Mouse (Mus musculus) adipose tissue, adult 10 weeks (tissue): ENCODE results near the gene Rgs11. TPM values are rescaled to one million over a fixed set of nuclear protein-coding genes. Genes with fewer than 3 reads are reported as not detected.

Experiments
- polyA plus RNA-seq: library from polyadenylated mRNA; stranded (reverse); fragments of 350-450 nt; fragmentation: Illumina TruSeq; extraction: RNeasy Lipid Tissue Mini Kit (QIAGEN cat#74804); gene quantifications from one replicate; pipeline ENCODE4 v1.2.3, GENCODE M21; 2014; ENCODE audit warnings: low read depth, low replicate concordance

The Rgs11 gene
- polyA plus RNA-seq: 25.0 TPM

DNA sequence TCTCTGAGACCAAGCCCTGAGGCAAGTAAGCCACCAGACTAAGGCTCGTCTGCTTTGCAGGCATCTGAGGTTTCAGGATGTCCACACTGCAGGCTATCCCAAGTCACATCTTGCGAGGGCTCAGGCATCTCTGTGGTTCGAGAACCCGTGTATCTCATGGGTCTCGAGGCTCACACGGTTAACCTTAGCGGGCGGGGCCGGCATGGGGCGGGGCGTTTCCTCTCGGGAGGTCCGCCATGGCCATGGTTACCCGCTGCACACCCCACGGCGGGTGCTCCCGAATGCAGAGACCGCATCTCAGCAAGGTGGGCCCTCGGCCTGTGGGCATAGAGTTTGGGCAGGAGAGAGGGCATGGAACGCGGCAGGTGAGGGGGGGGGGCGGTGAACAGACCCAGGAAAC, at the start of gene Rgs11:
Gene Rgs11, plus strand, starts transcription at position 215 of the 400 bp plus-strand sequence.

DNA sequence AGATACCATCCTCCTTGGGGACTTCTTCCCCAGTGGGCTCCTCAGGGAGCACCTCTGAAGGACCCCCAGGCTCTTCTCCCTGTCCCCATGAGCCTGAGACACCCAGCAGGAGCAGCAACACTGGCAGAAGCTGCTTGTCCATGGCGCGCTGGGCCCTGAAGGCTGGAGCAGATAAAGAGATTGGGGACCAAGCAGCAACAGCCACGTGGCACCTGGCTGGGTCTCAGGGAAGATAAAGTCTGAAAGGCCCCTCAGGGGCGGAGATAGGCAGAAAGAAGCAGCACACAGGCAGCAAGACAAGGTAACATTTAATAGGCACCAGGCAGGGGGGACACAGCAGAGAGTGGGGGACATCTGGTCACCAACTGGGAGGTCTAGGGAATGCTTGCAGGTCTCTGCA, 3.9 kb upstream of the Rgs11 start, which contains the start of gene Pdia2:
Gene Pdia2, minus strand, starts transcription at position 196 of the 400 bp plus-strand sequence.

DNA sequence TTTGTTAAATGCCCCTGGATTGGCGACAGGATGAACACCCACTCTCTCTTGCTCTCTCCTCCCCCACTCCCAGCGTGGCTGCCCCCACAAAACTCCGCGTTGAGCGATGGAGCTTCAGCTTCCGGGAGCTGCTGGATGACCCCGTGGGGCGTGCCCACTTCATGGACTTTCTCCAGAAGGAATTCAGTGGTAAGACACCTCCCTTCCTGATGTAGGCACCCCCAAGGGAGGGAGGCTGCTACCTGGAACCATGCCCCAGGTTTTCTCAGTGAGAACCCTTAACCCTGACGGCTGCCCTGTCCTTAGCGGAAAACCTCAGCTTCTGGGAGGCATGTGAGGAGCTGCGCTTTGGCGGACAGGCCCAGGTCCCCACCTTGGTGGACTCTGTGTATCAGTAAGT, 4.9 kb downstream of the Rgs11 start, which contains the start of gene Arhgdig:
Gene Arhgdig, minus strand, starts transcription at position 101 of the 400 bp plus-strand sequence.

DNA sequence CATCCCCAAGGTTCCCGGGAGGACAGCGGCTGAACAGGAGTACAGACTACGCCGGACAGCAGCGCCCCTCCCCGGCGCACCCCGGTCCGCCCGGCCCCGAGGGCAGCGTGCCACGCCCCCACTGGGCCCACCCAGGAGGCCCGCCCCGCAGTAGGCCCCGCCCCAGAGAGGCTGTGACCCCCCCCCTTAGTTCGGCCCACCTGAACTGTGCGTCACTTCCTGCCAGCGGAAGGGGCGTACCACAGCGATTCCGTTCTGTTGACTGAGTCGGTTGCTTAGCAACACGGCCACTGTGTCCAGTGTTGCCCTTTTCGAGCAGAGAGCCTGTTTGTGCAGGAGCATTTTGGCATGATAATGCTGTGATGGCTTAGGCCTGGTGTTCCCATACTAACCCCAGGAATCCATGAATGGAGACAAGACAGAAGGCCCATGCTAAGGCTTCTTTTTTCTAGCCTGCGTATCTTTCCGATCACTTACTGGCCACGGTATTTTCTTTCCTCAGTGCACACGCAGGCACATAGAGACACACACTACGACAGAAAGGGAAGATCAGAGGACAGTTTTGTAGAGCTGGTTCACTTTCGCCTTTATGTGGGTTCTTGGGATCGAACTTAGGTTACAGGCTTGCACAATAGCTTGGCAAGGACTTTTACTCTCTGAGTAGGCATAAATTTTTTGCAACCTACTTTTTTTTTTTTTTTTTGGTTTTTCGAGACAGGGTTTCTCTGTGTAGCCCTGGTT, 41.5 kb downstream of the Rgs11 start, which contains the start of gene Fam234a:
Gene Fam234a, minus strand, starts transcription at position 142 of the 741 bp plus-strand sequence.

DNA sequence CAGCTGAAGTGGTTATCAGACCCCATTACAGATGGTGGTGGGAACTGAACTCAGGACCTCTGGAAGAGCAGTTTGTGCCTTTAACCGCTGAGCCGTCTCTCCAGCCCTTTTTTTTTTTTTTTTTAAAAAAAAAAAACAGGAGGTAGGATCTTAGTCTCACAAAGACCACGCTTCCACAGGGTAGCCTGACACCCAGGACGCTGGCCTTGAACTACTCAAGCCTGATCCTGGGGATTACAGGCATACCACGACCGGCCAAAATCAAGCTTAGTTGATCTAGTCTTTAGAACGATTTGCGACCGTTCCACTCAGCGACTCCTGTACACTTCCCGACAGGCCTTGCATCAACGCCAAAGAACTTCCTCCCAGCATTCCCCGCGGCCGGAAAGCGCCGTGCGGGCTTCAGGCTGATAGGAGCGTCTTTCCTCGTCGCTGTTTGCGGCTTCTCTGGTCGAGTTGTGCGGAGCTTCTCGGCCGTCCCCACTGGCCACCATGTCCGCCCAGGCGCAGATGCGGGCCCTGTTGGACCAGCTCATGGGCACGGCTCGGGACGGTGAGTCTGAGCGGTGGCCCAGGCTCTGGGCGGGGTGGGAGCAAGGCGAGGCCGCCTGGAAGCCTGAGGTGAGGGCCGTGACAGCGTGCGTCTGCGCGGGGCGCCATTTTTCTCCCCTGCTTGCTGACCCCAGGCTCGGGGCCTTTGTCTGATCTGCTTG, 49.9 kb downstream of the Rgs11 start, which contains the start of gene Luc7l:
Gene Luc7l, plus strand, starts transcription at position 358 of the 713 bp plus-strand sequence.

Other genes starting within 250 kb of the Rgs11 start
- gene Capn15, start 217.2 kb upstream of the Rgs11 start, polyA plus RNA-seq: 18.4 TPM
- gene Rab11fip3, start 133.4 kb upstream of the Rgs11 start, polyA plus RNA-seq: 27.8 TPM
- 22.2 TPM for gene Decr2, start 112.6 kb upstream of the Rgs11 start, polyA plus RNA-seq
- 4.0 TPM for gene Nme4, start 107.3 kb upstream of the Rgs11 start, polyA plus RNA-seq
- 31.5 TPM for gene Tmem8, start 89.7 kb upstream of the Rgs11 start, polyA plus RNA-seq
- 68.3 TPM for gene Mrpl28, start 79.5 kb upstream of the Rgs11 start, polyA plus RNA-seq
- gene Axin1, start 64.3 kb upstream of the Rgs11 start, polyA plus RNA-seq: 25.3 TPM
- 0.48 TPM for gene Pdia2, start 3.9 kb upstream of the Rgs11 start, polyA plus RNA-seq
- 1.9 TPM for gene Arhgdig, start 4.8 kb downstream of the Rgs11 start, polyA plus RNA-seq
- 46.5 TPM for gene Fam234a, start 41.3 kb downstream of the Rgs11 start, polyA plus RNA-seq
- gene Luc7l, start 49.9 kb downstream of the Rgs11 start, polyA plus RNA-seq: 45.6 TPM
- gene Neurl1b, start 211.9 kb downstream of the Rgs11 start, polyA plus RNA-seq: 2.3 TPM